Mouse (Mus musculus): ENCODE measurements around the gene Parp4. TPM values are rescaled to one million over a fixed set of nuclear protein-coding genes. Genes with fewer than 3 reads are reported as not detected.

The Parp4 gene
- total RNA-seq, 2 experiments from 2014 or later = 14.5 to 19.7 TPM

GRCm38 (mm10) chr14:56626202-56626601 lies 50.8 kb downstream of the Parp4 start:
- intact Hi-C loops (cut with DNase I) = no loop called here
- Histone ChIP-seq H3K27ac (no peak overlapping the region), H3K4me3 (no peak overlapping the region)
- no peak for TF ChIP-seq CTCF (IDR thresholded peaks at IDR 0.05)
- no peak for DNase-seq

- no peak for TF ChIP-seq CTCF (IDR thresholded peaks at IDR 0.05)
- DNase-seq = no peak
- Histone ChIP-seq H3K4me3 (no peak overlapping the region), H3K27ac (no peak overlapping the region)
- intact Hi-C loops (cut with DNase I) = no loop called here
Measured at GRCm38 (mm10) chr14:56628336-56628735, 52.9 kb downstream of the Parp4 start.

- TF ChIP-seq CTCF (IDR thresholded peaks at IDR 0.05) = no peak
- intact Hi-C loops (cut with DNase I) = no loop called here
- Histone ChIP-seq H3K27ac (no peak overlapping the region), H3K4me3 (no peak overlapping the region)
- no peak for DNase-seq
Measured at GRCm38 (mm10) chr14:56631109-56631508, 55.7 kb downstream of the Parp4 start.

- no peak overlapping the region for H3K27ac ChIP-seq
- no peak for DNase-seq
- intact Hi-C loops (cut with DNase I) = no loop called here
- no peak for TF ChIP-seq CTCF (IDR thresholded peaks at IDR 0.05)
- no peak overlapping the region for H3K4me3 ChIP-seq
Measured at GRCm38 (mm10) chr14:56647206-56647605, 71.8 kb downstream of the Parp4 start.

- H3K4me3 ChIP-seq = no peak overlapping the region
- intact Hi-C loops (cut with DNase I) = no loop called here
- no peak overlapping the region for H3K27ac ChIP-seq
- no peak for DNase-seq
- TF ChIP-seq CTCF (IDR thresholded peaks at IDR 0.05) = no peak
Measured at GRCm38 (mm10) chr14:56649448-56649847, 74.0 kb downstream of the Parp4 start.

- no peak for DNase-seq
- Histone ChIP-seq H3K4me3 (no peak overlapping the region), H3K27ac (no peak overlapping the region)
- intact Hi-C loops (cut with DNase I) = loop anchor here (5.0 to 10.0 kb wide), 2 partner anchors 88 to 109 kb away; partner anchors contain the start of genes Cenpj, Parp4 and Pspc1
- TF ChIP-seq CTCF (IDR thresholded peaks at IDR 0.05) = no peak
Measured at GRCm38 (mm10) chr14:56665651-56666050, 90.2 kb downstream of the Parp4 start.

GRCm38 (mm10) chr14:56666909-56667308 lies 91.5 kb downstream of the Parp4 start:
- no peak for DNase-seq
- TF ChIP-seq CTCF (IDR thresholded peaks at IDR 0.05) = no peak
- intact Hi-C loops (cut with DNase I) = loop anchor here (5.0 to 10.0 kb wide), 2 partner anchors 90 to 108 kb away; partner anchors contain the start of genes Cenpj, Parp4 and Pspc1
- no peak overlapping the region for H3K27ac ChIP-seq
- no peak overlapping the region; the same call in 1 of the 2 replicates for H3K4me3 ChIP-seq

GRCm38 (mm10) chr14:56667969-56668802 lies 92.8 kb downstream of the Parp4 start, which contains the start of gene Mphosph8:
TSS of gene Mphosph8 (plus strand) at chr14:56668248.
- intact Hi-C loops (cut with DNase I) = loop anchor here (5.0 to 10.0 kb wide), 2 partner anchors 91 to 107 kb away; partner anchors contain the start of genes Cenpj, Parp4 and Pspc1
- DNase-seq = peak; percentile 99
- peak within 1 kb of the TSS; percentile 90 for H3K27ac ChIP-seq
- H3K4me3 ChIP-seq = peak within 1 kb of the TSS; percentile 97
- TF ChIP-seq CTCF (IDR thresholded peaks at IDR 0.05) = no peak

GRCm38 (mm10) chr14:56669046-56669620 lies 93.7 kb downstream of the Parp4 start:
- intact Hi-C loops (cut with DNase I) = loop anchor here (5.0 to 10.0 kb wide), 2 partner anchors 92 to 106 kb away; partner anchors contain the start of genes Cenpj, Parp4 and Pspc1

GRCm38 (mm10) chr14:56685426-56685825 lies 110.0 kb downstream of the Parp4 start:
- Histone ChIP-seq H3K4me3 (no peak overlapping the region), H3K27ac (no peak overlapping the region)
- DNase-seq = no peak
- TF ChIP-seq CTCF (IDR thresholded peaks at IDR 0.05) = no peak
- intact Hi-C loops (cut with DNase I) = no loop called here

More at GRCm38 (mm10) chr14:56669046-56669620, 93.7 kb downstream of the Parp4 start:
- no peak for DNase-seq
- TF ChIP-seq CTCF (IDR thresholded peaks at IDR 0.05) = no peak
- peak overlapping the region; percentile 97 for H3K4me3 ChIP-seq
- H3K27ac ChIP-seq = peak overlapping the region; percentile 90

- no peak for DNase-seq
- intact Hi-C loops (cut with DNase I) = no loop called here
- no peak overlapping the region for H3K4me3 ChIP-seq
- H3K27ac ChIP-seq = no peak overlapping the region
- no peak for TF ChIP-seq CTCF (IDR thresholded peaks at IDR 0.05)
Measured at GRCm38 (mm10) chr14:56689116-56689515, 113.7 kb downstream of the Parp4 start.

GRCm38 (mm10) chr14:56689766-56690165 lies 114.3 kb downstream of the Parp4 start:
- TF ChIP-seq CTCF (IDR thresholded peaks at IDR 0.05) = no peak
- Histone ChIP-seq H3K4me3 (no peak overlapping the region), H3K27ac (no peak overlapping the region)
- no peak for DNase-seq
- intact Hi-C loops (cut with DNase I) = loop anchor here (10.0 kb wide), 1 partner anchor 245 kb away; no protein-coding TSS in a partner anchor

- no peak for TF ChIP-seq CTCF (IDR thresholded peaks at IDR 0.05)
- intact Hi-C loops (cut with DNase I) = loop anchor here (10.0 kb wide), 1 partner anchor 239 kb away; no protein-coding TSS in a partner anchor
- no peak overlapping the region for H3K4me3 ChIP-seq
- H3K27ac ChIP-seq = 0 out of 2 replicates have a peak overlapping the region, but pooled peaks have one; percentile 28
- no peak for DNase-seq
Measured at GRCm38 (mm10) chr14:56695495-56695894, 120.1 kb downstream of the Parp4 start.
